Mouse (Mus musculus) neural tube, embryonic 11.5 days (tissue): Measurements from ENCODE around the gene Sox30. TPM values are rescaled to one million over a fixed set of nuclear protein-coding genes. Genes with fewer than 3 reads are reported as not detected.
A peak's percentile ranks its signal among the peaks of the same experiment; 100 is the strongest.

ENCODE experiments used
- ATAC-seq: fragments of 200-750 bp; cut with Nextera tagmentation; 2 replicates; pipeline ENCODE4 v1.8.0; 2017; ENCODE audit warnings: moderate number of reproducible peaks, mild to moderate bottlenecking, moderate TSS enrichment, moderate library complexity; ENCODE audit not compliant: insufficient read depth, low FRiP score, low TSS enrichment
- DNase-seq: peaks from one replicate; pipeline ENCODE4 v3.0.0-alpha.2; 2015; ENCODE audit warnings: low spot score
- H3K27ac ChIP-seq: fragments of 300-500 bp; sonication (generic); 2 replicates; pipeline ENCODE4 v1.5.1; 2014; ENCODE audit warnings: low read depth, mild to moderate bottlenecking, low read length
- H3K27me3 ChIP-seq: fragments of 300-500 bp; sonication (generic); 2 replicates; pipeline ENCODE4 v1.6.1; 2014; ENCODE audit warnings: mild to moderate bottlenecking, low read length, mixed read lengths; ENCODE audit not compliant: control insufficient read depth, insufficient read depth
- H3K36me3 ChIP-seq: fragments of 300-500 bp; sonication (generic); 2 replicates; pipeline ENCODE4 v1.6.1; 2014; ENCODE audit warnings: mild to moderate bottlenecking, low read length, moderate library complexity, mixed read lengths; ENCODE audit not compliant: control insufficient read depth, insufficient read depth
- H3K4me1 ChIP-seq: fragments of 300-500 bp; sonication (generic); 2 replicates; pipeline ENCODE4 v1.6.1; 2014; ENCODE audit warnings: low read length, mixed read lengths; ENCODE audit not compliant: control insufficient read depth, insufficient read depth
- H3K4me2 ChIP-seq: fragments of 300-500 bp; sonication (generic); 2 replicates; pipeline ENCODE4 v1.6.1; 2014; ENCODE audit warnings: low read depth, mild to moderate bottlenecking, moderate library complexity
- H3K4me3 ChIP-seq: fragments of 300-500 bp; sonication (generic); 2 replicates; pipeline ENCODE4 v1.5.1; 2014; ENCODE audit warnings: low read depth, low read length
- H3K9ac ChIP-seq: fragments of 300-500 bp; sonication (generic); 2 replicates; pipeline ENCODE4 v1.6.1; 2014; ENCODE audit warnings: mild to moderate bottlenecking, low read length
- H3K9me3 ChIP-seq: fragments of 300-500 bp; sonication (generic); 2 replicates; pipeline ENCODE4 v1.6.1; 2016; ENCODE audit warnings: low read length; ENCODE audit not compliant: control insufficient read depth
- WGBS: fragments of 180-500 bp; shearing (Covaris S2); extraction: QIAGEN DNeasy Blood & Tissue Kit; methylation state at CpG from one replicate; pipeline ENCODE4 v1.1.7; 2014; 5-methylcytosine and 5-hydroxymethylcytosine counted together
- polyA plus RNA-seq: library from polyadenylated mRNA; unstranded; fragments of >200 nt; fragmentation: Nextera tagmentation; extraction: Ambion mirVana; gene quantifications from 2 replicates; pipeline ENCODE4 v1.2.1, GENCODE M21; 2014

Gene Sox30
- polyA plus RNA-seq, 1 experiment from 2014 or later, result 0.09 TPM

GRCm38 (mm10) chr11:45946796-45947195 is 33.3 kb upstream of the Sox30 start:
- Histone ChIP-seq H3K9ac (no peak overlapping the region), H3K4me3 (no peak overlapping the region), H3K27ac (no peak overlapping the region), H3K4me2 (no peak overlapping the region), H3K27me3 (no peaks in the 10 kb centered on the region), H3K9me3 (no peaks in the 10 kb centered on the region), H3K36me3 (no peaks in the 10 kb centered on the region), H3K4me1 (peaks cover 11% of the 10 kb centered on the region)
- no peak for ATAC-seq
- WGBS, result 79% methylated on average over 4 of the region's 4 CpGs
- DNase-seq, result no peak

GRCm38 (mm10) chr11:45947491-45947890 is 32.6 kb upstream of the Sox30 start:
- Histone ChIP-seq H3K9ac (no peak overlapping the region), H3K4me2 (no peak overlapping the region), H3K4me1 (peaks cover 11% of the 10 kb centered on the region), H3K27me3 (no peaks in the 10 kb centered on the region), H3K9me3 (no peaks in the 10 kb centered on the region), H3K27ac (no peak overlapping the region), H3K4me3 (no peak overlapping the region), H3K36me3 (no peaks in the 10 kb centered on the region)
- DNase-seq (no peak), ATAC-seq (no peak)
- 85% methylated on average over 2 of the region's 2 CpGs for WGBS

GRCm38 (mm10) chr11:45955127-45955627 is 24.9 kb upstream of the Sox30 start, which contains the start of gene Thg1l:
Gene Thg1l, minus strand, starts transcription at chr11:45955494.
- H3K9me3 ChIP-seq, result no peaks in the 10 kb centered on the region
- WGBS, result under 1% methylated on average over 32 of the region's 32 CpGs
- H3K4me2 ChIP-seq, result peak within 1 kb of the TSS; percentile 50
- H3K36me3 ChIP-seq, result no peaks in the 10 kb centered on the region
- H3K9ac ChIP-seq, result peak within 1 kb of the TSS; percentile 39
- H3K27me3 ChIP-seq, result no peaks in the 10 kb centered on the region
- DNase-seq (peak; percentile 93), ATAC-seq (peak; percentile 99)
- H3K27ac ChIP-seq, result no peak within 1 kb of the TSS
- peak within 1 kb of the TSS; percentile 50 for H3K4me3 ChIP-seq
- no peaks in the 10 kb centered on the region; the same call in 1 of the 2 replicates for H3K4me1 ChIP-seq

GRCm38 (mm10) chr11:45959598-45959997 is 20.5 kb upstream of the Sox30 start:
- WGBS, result 81% methylated on average over 3 of the region's 3 CpGs
- no peaks in the 10 kb centered on the region for H3K9me3 ChIP-seq

GRCm38 (mm10) chr11:45960003-45960402 is 20.1 kb upstream of the Sox30 start:
- no peak for DNase-seq
- H3K4me2 ChIP-seq, result no peak overlapping the region
- WGBS, result 87% methylated on average over 5 of the region's 5 CpGs

More at GRCm38 (mm10) chr11:45959598-45959997, 20.5 kb upstream of the Sox30 start:
- DNase-seq (no peak), ATAC-seq (no peak)
- no peaks in the 10 kb centered on the region; the same call in 1 of the 2 replicates for H3K4me1 ChIP-seq
- H3K36me3 ChIP-seq, result no peaks in the 10 kb centered on the region
- no peak overlapping the region for H3K27ac ChIP-seq
- H3K4me2 ChIP-seq, result no peak overlapping the region
- H3K9ac ChIP-seq, result no peak overlapping the region
- no peak overlapping the region for H3K4me3 ChIP-seq
- no peaks in the 10 kb centered on the region for H3K27me3 ChIP-seq

GRCm38 (mm10) chr11:45966896-45967295 is 13.2 kb upstream of the Sox30 start:
- Histone ChIP-seq H3K9me3 (no peaks in the 10 kb centered on the region), H3K4me2 (no peak overlapping the region), H3K36me3 (no peaks in the 10 kb centered on the region), H3K9ac (no peak overlapping the region), H3K27me3 (no peaks in the 10 kb centered on the region), H3K27ac (no peak overlapping the region), H3K4me1 (no peaks in the 10 kb centered on the region), H3K4me3 (no peak overlapping the region)
- ATAC-seq (no peak), DNase-seq (no peak)
- WGBS, result 86% methylated on average over 4 of the region's 4 CpGs

More at GRCm38 (mm10) chr11:45960003-45960402, 20.1 kb upstream of the Sox30 start:
- ATAC-seq, result no peak
- no peak overlapping the region for H3K27ac ChIP-seq
- no peaks in the 10 kb centered on the region for H3K36me3 ChIP-seq
- no peaks in the 10 kb centered on the region for H3K4me1 ChIP-seq
- no peaks in the 10 kb centered on the region for H3K9me3 ChIP-seq
- H3K4me3 ChIP-seq, result no peak overlapping the region
- no peaks in the 10 kb centered on the region for H3K27me3 ChIP-seq
- no peak overlapping the region for H3K9ac ChIP-seq

- H3K9ac ChIP-seq, result no peak overlapping the region
- H3K4me1 ChIP-seq, result no peaks in the 10 kb centered on the region
- no peak overlapping the region for H3K4me2 ChIP-seq
- WGBS, result 88% methylated on average over 3 of the region's 3 CpGs
- H3K4me3 ChIP-seq, result no peak overlapping the region
- H3K27ac ChIP-seq, result no peak overlapping the region
- H3K9me3 ChIP-seq, result no peaks in the 10 kb centered on the region
- ATAC-seq, result no peak
- no peak for DNase-seq
- no peaks in the 10 kb centered on the region for H3K27me3 ChIP-seq
- H3K36me3 ChIP-seq, result no peaks in the 10 kb centered on the region
Observed at GRCm38 (mm10) chr11:45968466-45968865, 11.6 kb upstream of the Sox30 start.

GRCm38 (mm10) chr11:45973635-45974034 is 6.5 kb upstream of the Sox30 start:
- Histone ChIP-seq H3K4me3 (no peak overlapping the region), H3K9ac (no peak overlapping the region), H3K4me2 (no peak overlapping the region), H3K27ac (no peak overlapping the region), H3K36me3 (no peaks in the 10 kb centered on the region), H3K27me3 (no peaks in the 10 kb centered on the region), H3K4me1 (no peaks in the 10 kb centered on the region), H3K9me3 (no peaks in the 10 kb centered on the region)
- no peak for DNase-seq
- 79% methylated on average over 5 of the region's 5 CpGs for WGBS
- ATAC-seq, result no peak

GRCm38 (mm10) chr11:45974466-45974865 is 5.6 kb upstream of the Sox30 start:
- ATAC-seq, result no peak
- Histone ChIP-seq H3K4me1 (no peaks in the 10 kb centered on the region), H3K27me3 (no peaks in the 10 kb centered on the region), H3K9me3 (no peaks in the 10 kb centered on the region), H3K27ac (no peak overlapping the region), H3K9ac (no peak overlapping the region), H3K36me3 (no peaks in the 10 kb centered on the region), H3K4me2 (no peak overlapping the region), H3K4me3 (no peak overlapping the region)
- 87% methylated on average over 8 of the region's 8 CpGs for WGBS
- DNase-seq, result no peak
